Mouse (Mus musculus) stomach, embryonic 15.5 days (tissue): Measurements from ENCODE around the gene Sik2. TPM values are rescaled to one million over a fixed set of nuclear protein-coding genes. Genes with fewer than 3 reads are reported as not detected.

ENCODE experiments used
- ATAC-seq: fragments of 200-750 bp; cut with Nextera tagmentation; 2 replicates; pipeline ENCODE4 v1.8.0; 2017; ENCODE audit warnings: low read depth, moderate number of reproducible peaks, moderate TSS enrichment; ENCODE audit not compliant: insufficient read depth, low FRiP score
- H3K27ac ChIP-seq: fragments of 300-500 bp; sonication (generic); 2 replicates; pipeline ENCODE4 v1.5.1; 2015; ENCODE audit warnings: mild to moderate bottlenecking, inconsistent platforms
- H3K27me3 ChIP-seq: fragments of 300-500 bp; sonication (generic); replicated peaks from 2 replicates; pipeline ENCODE4 v1.6.1; 2015; ENCODE audit warnings: inconsistent platforms
- H3K36me3 ChIP-seq: fragments of 300-500 bp; sonication (generic); 2 replicates; pipeline ENCODE4 v1.6.1; 2015; ENCODE audit warnings: inconsistent platforms
- H3K4me1 ChIP-seq: fragments of 300-500 bp; sonication (generic); 2 replicates; pipeline ENCODE4 v1.6.1; 2015; ENCODE audit warnings: inconsistent platforms
- H3K4me2 ChIP-seq: fragments of 300-500 bp; sonication (generic); 2 replicates; pipeline ENCODE4 v1.6.1; 2015; ENCODE audit warnings: mild to moderate bottlenecking, inconsistent platforms
- H3K4me3 ChIP-seq: fragments of 300-500 bp; sonication (generic); replicated peaks from 2 replicates; pipeline ENCODE4 v1.5.1; 2015; ENCODE audit warnings: inconsistent platforms
- H3K9ac ChIP-seq: fragments of 300-500 bp; sonication (generic); 2 replicates; pipeline ENCODE4 v1.6.1; 2015; ENCODE audit warnings: inconsistent platforms
- H3K9me3 ChIP-seq: fragments of 300-500 bp; sonication (generic); 2 replicates; pipeline ENCODE4 v1.6.1; 2016; ENCODE audit warnings: inconsistent platforms
- WGBS: fragments of 180-500 bp; shearing (Covaris S2); methylation state at CpG from one replicate; pipeline ENCODE4 v1.1.7; 2015; 5-methylcytosine and 5-hydroxymethylcytosine counted together
- polyA plus RNA-seq: library from polyadenylated mRNA; unstranded; fragments of >200 nt; fragmentation: Nextera tagmentation; extraction: Ambion mirVana; gene quantifications from 2 replicates; pipeline ENCODE4 v1.2.1, GENCODE M21; 2015

The Sik2 gene
- polyA plus RNA-seq, 1 experiment from 2014 or later: 18.9 TPM

DNA sequence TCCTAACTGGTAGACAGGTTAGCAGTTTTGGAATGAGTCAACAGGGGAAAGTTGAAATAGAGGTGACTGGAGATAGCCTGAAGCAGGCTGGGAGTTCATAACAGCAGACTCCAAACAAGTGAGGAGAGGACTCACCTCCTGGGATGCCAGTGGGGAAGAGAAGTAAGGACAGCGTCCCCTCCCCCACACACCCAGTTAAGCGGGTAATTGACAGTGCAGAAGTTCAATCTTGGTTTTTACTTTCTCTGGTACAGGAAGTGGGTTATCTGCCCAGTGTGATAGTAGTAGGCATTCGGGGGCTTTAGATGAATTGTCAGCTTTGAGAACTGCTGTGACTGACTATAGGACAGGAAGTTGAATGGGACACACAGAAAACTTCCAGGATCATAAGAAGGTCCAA, 11.5 kb upstream of the Sik2 start:
- ATAC-seq: no peak

DNA sequence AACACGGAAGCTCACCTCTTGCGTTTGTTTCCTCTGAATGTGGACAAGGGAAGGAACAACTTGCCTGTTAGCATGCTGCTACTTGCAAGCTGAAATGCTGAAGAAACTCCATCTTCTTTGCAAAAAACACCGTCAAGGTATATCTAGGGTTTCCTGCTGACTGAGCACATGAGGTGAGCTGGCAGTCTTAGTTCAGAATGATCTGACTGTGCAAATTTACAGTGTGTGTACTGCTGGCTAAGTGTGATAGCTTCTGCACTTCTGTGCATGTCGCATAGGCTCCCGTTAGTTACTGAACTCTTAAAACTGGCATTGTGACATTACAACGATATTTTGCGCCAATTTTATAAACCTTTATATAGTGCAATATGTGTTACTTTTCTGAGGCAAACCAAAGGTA, 10.8 kb upstream of the Sik2 start:
- 73% methylated on average over 7 of the region's 7 CpGs for WGBS
- H3K36me3 ChIP-seq: no peaks in the 10 kb centered on the region
- H3K27ac ChIP-seq: no peak overlapping the region
- H3K4me1 ChIP-seq: no peaks in the 10 kb centered on the region
- no peak overlapping the region for H3K9ac ChIP-seq
- no peak for ATAC-seq
- H3K4me2 ChIP-seq: no peak overlapping the region
- no peak overlapping the region for H3K4me3 ChIP-seq
- no peaks in the 10 kb centered on the region for H3K9me3 ChIP-seq
- H3K27me3 ChIP-seq: no peaks in the 10 kb centered on the region

More for the DNA sequence above, 11.5 kb upstream of the Sik2 start:
- no peaks in the 10 kb centered on the region for H3K27me3 ChIP-seq
- no peaks in the 10 kb centered on the region for H3K4me1 ChIP-seq
- no peak overlapping the region for H3K9ac ChIP-seq
- no peaks in the 10 kb centered on the region for H3K9me3 ChIP-seq
- H3K4me3 ChIP-seq: no peak overlapping the region
- no peak overlapping the region for H3K27ac ChIP-seq
- no peak overlapping the region for H3K4me2 ChIP-seq
- 54% methylated on average over 3 of the region's 3 CpGs for WGBS
- no peaks in the 10 kb centered on the region for H3K36me3 ChIP-seq

DNA sequence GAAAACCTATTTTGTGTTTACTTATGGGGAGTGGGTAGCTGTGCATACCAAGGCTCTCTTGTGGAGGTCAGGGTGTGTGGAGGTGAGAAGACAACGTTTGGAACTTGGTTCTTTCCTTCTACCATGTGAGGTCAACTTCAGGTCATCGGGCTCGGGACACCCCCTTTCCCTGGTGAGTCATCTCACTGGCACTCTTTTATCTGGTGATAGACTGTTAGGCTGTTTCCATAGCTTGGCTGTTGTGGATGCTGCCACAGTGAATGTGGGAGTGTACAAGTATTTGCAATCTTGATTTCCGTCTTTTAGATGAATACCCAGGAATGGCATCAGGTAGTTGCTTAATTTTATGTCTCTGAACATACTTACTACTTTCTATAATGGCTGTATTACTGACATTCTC, 6.9 kb upstream of the Sik2 start:
- no peak overlapping the region for H3K27ac ChIP-seq
- no peaks in the 10 kb centered on the region for H3K36me3 ChIP-seq
- H3K4me2 ChIP-seq: no peak overlapping the region
- H3K4me3 ChIP-seq: no peak overlapping the region
- WGBS: 35% methylated on average over 4 of the region's 4 CpGs
- H3K4me1 ChIP-seq: no peaks in the 10 kb centered on the region
- H3K9me3 ChIP-seq: no peaks in the 10 kb centered on the region
- no peak for ATAC-seq
- no peak overlapping the region for H3K9ac ChIP-seq
- H3K27me3 ChIP-seq: no peaks in the 10 kb centered on the region

DNA sequence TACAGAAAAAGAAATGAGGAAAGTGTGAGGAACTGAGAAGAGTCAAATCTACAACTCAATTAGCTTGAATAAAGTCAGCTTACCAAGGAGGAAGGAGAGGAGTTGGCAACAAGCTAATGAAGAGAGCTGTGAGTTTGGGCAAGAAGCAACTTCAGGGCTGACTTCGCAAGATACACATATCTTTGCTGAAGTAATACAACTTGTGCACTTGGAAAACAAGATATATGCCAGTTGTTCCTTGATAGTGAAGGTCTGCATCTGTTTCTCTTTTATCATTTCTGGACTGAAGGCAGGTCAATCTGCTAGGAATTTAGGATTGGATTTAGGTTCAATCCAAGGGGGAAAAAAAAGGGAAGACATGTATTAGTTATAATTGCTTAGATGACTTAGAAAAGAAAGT, 4.8 kb upstream of the Sik2 start:
- Histone ChIP-seq H3K27ac (no peak overlapping the region), H3K27me3 (no peaks in the 10 kb centered on the region), H3K4me1 (no peaks in the 10 kb centered on the region), H3K36me3 (no peaks in the 10 kb centered on the region), H3K4me3 (no peak overlapping the region), H3K9me3 (no peaks in the 10 kb centered on the region), H3K4me2 (no peak overlapping the region), H3K9ac (no peak overlapping the region)
- ATAC-seq: no peak
- 89% methylated on average over 1 of the region's 1 CpGs for WGBS

DNA sequence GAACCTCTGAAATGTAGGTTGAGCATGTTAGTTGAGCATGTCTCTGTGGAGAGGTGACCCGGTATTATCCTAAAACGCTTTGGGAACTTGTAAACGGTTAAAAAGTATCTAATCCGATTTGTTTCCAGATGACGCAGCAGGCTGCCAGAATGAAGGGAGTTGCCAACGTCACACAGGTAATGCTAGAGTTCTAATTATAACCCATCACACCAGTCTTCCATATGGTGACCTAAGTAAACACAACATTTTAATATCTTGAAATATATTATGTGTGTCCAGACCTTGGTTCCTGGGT, 730 bp upstream of the Sik2 start:
- no peaks in the 10 kb centered on the region for H3K9me3 ChIP-seq
- no peaks in the 10 kb centered on the region for H3K27me3 ChIP-seq
- no peak for ATAC-seq
- H3K4me1 ChIP-seq: 0 out of 2 replicates have a peak, but pooled peaks cover 2% of the 10 kb centered on the region
- peak overlapping the region; percentile 10; the same call in 1 of the 2 replicates for H3K9ac ChIP-seq
- H3K4me3 ChIP-seq: peak overlapping the region; percentile 39
- H3K36me3 ChIP-seq: no peaks in the 10 kb centered on the region
- peak overlapping the region; percentile 78 for H3K4me2 ChIP-seq
- under 1% methylated on average over 6 of the region's 6 CpGs for WGBS
- no peak overlapping the region for H3K27ac ChIP-seq

DNA sequence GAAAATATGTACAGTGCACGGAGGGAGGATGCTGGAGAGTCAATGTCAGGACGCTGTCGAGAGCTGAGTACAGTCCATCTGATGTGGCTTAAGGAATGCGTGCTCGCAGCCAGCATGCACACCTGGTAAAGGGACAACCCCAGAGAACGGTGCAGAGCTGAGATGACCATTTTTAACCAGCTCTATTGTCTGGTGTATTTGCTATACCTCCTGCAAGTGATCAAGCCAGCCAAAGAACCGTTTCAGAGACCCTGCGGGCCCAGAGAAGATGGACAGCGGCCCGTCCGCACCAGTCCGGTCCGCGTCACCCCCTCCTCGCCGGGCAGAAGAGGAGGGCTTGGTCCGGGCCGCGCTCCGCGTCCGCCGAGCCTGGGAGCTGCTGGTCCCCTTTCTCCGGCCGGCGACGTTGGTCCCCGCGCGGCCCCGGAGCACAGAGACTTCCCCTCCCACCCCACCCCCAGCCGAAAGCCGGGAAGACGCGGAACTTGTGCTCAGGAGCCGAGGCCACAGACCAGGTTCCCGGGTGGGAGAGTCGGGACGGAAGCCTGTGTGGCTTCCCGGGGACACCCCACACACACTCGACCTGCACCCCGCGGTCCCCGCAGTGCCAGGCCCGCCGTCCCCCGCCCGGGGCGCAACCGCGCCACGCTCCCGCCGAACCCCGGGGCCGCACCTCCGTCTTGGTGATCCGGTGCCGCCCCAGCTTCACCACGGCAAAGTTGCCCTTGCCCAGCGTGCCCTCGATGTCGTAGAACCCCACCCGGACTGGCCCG, 619 bp downstream of the Sik2 start:
- peak overlapping the region; percentile 94 for H3K27ac ChIP-seq
- whole genome bisulfite sequencing: under 1% methylated on average over 63 of the region's 65 CpGs
- no peaks in the 10 kb centered on the region for H3K36me3 ChIP-seq
- H3K27me3 ChIP-seq: no peaks in the 10 kb centered on the region
- peak overlapping the region; percentile 91 for H3K4me3 ChIP-seq
- 0 out of 2 replicates have a peak, but pooled peaks cover 2% of the 10 kb centered on the region for H3K4me1 ChIP-seq
- H3K9ac ChIP-seq: peak overlapping the region; percentile 96
- H3K4me2 ChIP-seq: peak overlapping the region; percentile 76
- ATAC-seq: peak; percentile 55
- no peaks in the 10 kb centered on the region for H3K9me3 ChIP-seq

DNA sequence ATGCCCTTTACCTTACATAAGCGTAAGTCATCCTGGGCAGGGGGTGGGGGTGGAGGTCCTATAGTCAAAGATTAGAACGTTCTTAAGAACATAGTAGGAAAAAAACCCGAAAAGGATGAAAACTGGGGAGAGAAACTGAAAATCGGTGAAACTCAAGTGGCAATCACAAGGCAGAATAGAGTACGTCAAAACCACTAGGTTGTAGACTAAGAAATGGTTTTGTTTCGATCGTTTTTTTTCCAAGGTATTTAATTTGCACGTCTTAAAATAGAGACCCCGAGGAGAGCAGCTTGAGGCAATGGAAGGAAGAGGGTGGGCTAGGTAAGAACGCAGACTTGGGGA, 1.2 kb downstream of the Sik2 start:
- Histone ChIP-seq H3K4me1 (0 out of 2 replicates have a peak, but pooled peaks cover 2% of the 10 kb centered on the region), H3K9me3 (no peaks in the 10 kb centered on the region), H3K27me3 (no peaks in the 10 kb centered on the region), H3K4me3 (peak overlapping the region; percentile 91), H3K4me2 (peak overlapping the region; percentile 76), H3K9ac (peak overlapping the region; percentile 96; the same call in 1 of the 2 replicates), H3K27ac (no peak overlapping the region), H3K36me3 (no peaks in the 10 kb centered on the region)
- 10% methylated on average over 10 of the region's 10 CpGs for WGBS
- no peak for ATAC-seq

DNA sequence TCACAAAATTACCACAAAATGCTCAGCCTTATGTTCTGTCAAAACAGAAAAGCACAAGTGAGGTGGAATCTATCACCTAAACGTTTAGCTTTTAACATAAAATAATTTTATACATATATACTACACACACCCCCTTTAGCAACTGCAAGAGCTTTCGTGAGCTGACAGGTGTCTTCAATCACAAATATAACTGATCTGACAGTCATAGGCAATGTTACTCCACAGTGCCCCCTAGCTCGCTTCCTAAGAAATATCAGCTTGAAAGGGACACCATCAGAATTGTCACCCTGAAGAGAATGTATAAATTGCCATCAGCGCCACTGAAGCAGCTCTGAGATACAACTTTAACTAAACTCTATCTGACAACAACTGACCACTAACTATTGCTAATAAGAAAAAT, 2.0 kb downstream of the Sik2 start:
- H3K9me3 ChIP-seq: no peaks in the 10 kb centered on the region
- no peak for ATAC-seq

DNA sequence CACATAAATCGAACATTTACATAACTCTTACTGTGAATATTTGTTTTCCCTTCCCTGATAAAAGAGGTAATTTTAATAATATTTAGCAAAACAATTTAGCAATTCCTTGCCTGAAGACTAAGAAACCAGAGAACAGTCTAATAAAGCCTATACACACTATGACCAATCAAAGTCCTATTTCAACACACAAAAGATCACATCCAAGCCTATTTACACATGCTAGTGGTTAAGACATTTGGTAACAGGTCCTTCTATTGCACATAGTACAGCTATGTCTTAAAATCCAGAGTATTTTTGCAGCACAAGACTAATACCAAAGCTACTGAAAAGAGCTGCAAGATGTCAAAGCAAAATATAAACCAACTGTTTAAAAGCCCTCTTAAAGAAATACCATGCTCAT, 4.8 kb downstream of the Sik2 start:
- Histone ChIP-seq H3K36me3 (no peaks in the 10 kb centered on the region), H3K4me2 (no peak overlapping the region), H3K4me1 (0 out of 2 replicates have a peak, but pooled peaks cover 2% of the 10 kb centered on the region), H3K9me3 (no peaks in the 10 kb centered on the region), H3K4me3 (no peak overlapping the region), H3K9ac (no peak overlapping the region), H3K27me3 (no peaks in the 10 kb centered on the region), H3K27ac (no peak overlapping the region)
- 75% methylated on average over 1 of the region's 1 CpGs for WGBS
- ATAC-seq: no peak

More for the DNA sequence above, 2.0 kb downstream of the Sik2 start:
- no peak overlapping the region for H3K4me3 ChIP-seq
- no peaks in the 10 kb centered on the region for H3K27me3 ChIP-seq
- H3K4me2 ChIP-seq: no peak overlapping the region
- no peaks in the 10 kb centered on the region for H3K36me3 ChIP-seq
- no peak overlapping the region for H3K27ac ChIP-seq
- H3K4me1 ChIP-seq: 0 out of 2 replicates have a peak, but pooled peaks cover 2% of the 10 kb centered on the region
- no peak overlapping the region for H3K9ac ChIP-seq
- WGBS: 6% methylated on average over 4 of the region's 4 CpGs

DNA sequence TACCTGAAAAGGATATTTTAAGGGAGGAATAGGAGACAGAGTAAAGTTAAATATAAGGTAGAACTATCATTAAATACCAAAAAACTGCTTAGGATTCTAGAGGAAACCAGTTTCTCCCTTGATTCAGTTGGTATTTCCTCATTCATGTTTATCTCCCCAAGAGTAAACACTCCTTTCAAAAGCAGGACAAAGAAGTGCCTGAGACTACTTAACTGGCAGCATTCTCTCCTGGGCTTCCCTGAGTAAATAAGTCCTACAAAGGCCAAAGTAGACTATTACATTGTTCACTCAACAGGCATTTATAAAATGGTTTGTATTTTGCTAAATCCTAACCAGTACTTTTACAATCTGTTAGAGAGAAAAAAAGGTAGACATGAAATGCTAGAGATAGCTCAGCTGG, 22.2 kb downstream of the Sik2 start:
- H3K36me3 ChIP-seq: no peaks in the 10 kb centered on the region
- no peak for ATAC-seq
- no peak overlapping the region for H3K4me2 ChIP-seq
- H3K4me1 ChIP-seq: no peaks in the 10 kb centered on the region
- H3K9ac ChIP-seq: no peak overlapping the region
- no peak overlapping the region for H3K4me3 ChIP-seq
- H3K9me3 ChIP-seq: no peaks in the 10 kb centered on the region
- no peaks in the 10 kb centered on the region for H3K27me3 ChIP-seq
- peak overlapping the region; percentile 44; the same call in 1 of the 2 replicates for H3K27ac ChIP-seq

DNA sequence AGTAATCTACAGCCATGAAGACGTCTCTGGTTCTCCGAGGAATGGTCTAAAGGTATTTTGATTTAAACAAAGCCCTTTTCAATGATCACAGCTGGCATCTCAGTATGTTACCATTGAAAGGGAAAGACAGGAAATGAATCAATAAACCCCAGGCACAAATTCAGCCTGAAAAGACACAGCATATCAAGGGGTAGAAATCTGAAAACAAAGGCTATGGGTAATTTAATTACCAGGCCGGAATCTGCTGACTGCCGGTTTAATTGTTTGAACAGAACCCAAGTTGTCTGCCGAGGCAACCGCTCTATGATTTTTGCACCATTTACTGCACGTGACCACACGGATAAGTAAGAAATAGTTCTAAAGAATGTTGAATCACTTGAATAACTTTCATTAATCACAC, 22.8 kb downstream of the Sik2 start:
- Histone ChIP-seq H3K4me2 (no peak overlapping the region), H3K27me3 (no peaks in the 10 kb centered on the region), H3K9me3 (no peaks in the 10 kb centered on the region), H3K4me3 (no peak overlapping the region), H3K27ac (no peak overlapping the region), H3K36me3 (no peaks in the 10 kb centered on the region), H3K4me1 (no peaks in the 10 kb centered on the region), H3K9ac (no peak overlapping the region)
- no peak for ATAC-seq
- WGBS: 44% methylated on average over 8 of the region's 8 CpGs

DNA sequence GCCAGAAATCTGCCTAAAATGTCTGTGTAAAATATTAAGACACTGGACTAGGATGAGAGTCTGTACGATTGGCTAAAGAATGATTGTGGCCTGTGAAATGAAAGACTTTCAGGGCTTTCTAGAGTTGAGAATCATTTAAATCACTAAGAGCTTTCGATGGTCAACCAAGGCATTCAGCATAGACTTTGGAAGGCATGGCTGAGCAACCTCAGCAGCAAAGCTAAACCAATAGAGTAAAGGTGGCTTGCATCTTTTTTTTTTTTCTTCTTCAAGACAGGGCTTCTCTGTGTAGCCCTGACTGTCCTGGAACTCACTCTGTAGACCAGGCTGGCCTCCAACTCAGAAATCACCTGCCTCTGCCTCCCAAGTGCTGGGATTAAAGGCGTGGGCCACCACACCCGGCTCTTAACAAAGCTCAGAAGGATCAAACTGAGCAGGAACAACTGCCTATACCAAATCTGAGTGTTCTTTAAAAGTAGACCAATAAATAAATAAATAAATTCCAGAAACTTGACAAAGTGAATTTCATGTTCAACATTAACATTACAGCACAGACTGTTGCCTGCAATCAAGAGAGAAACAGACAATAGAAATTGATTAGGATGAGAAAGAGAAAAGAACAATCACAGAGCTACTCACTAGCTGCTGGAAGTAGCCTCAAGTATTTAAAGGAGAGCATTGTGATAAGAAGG, 27.2 kb downstream of the Sik2 start:
- Histone ChIP-seq H3K9me3 (no peaks in the 10 kb centered on the region), H3K36me3 (no peaks in the 10 kb centered on the region), H3K9ac (no peak overlapping the region), H3K4me1 (no peaks in the 10 kb centered on the region), H3K27me3 (no peaks in the 10 kb centered on the region), H3K27ac (no peak overlapping the region), H3K4me2 (no peak overlapping the region), H3K4me3 (no peak overlapping the region)
- ATAC-seq: no peak
- WGBS: 91% methylated on average over 4 of the region's 4 CpGs
